Mouse (Mus musculus) ES-E14 (cell line): Measurements from ENCODE around the gene Agap2.

Experiments
- ZC3H11A ChIP-seq: IDR thresholded peaks from 2 replicates; pipeline ENCODE4 v1.6.1; 2012; ENCODE audit warnings: low read depth, mild to moderate bottlenecking, inconsistent platforms, low read length, borderline replicate concordance
- ZNF384 ChIP-seq: IDR thresholded peaks from 2 replicates; pipeline ENCODE4 v1.6.1; 2012; ENCODE audit warnings: low read depth, low read length, inconsistent platforms

GRCm38 (mm10) chr10:127123436-127123805 is 48.3 kb downstream of the Agap2 start:
- TF ChIP-seq ZC3H11A (no peak), ZNF384 (no peak)
